Mouse (Mus musculus) midbrain, embryonic 11.5 days (tissue): ENCODE results near the gene 1190007I07Rik. TPM values are rescaled to one million over a fixed set of nuclear protein-coding genes. Genes with fewer than 3 reads are reported as not detected.
"Not testable (repeated sequence)": the region's sequence is repeated elsewhere in the genome, so short reads cannot be mapped to it uniquely, and the experiment has no call there.

Experiments
- ATAC-seq: fragments of 200-750 bp; cut with Nextera tagmentation; 2 replicates; pipeline ENCODE4 v1.8.0; 2017; ENCODE audit warnings: moderate TSS enrichment, moderate library complexity; ENCODE audit not compliant: low FRiP score
- DNase-seq: peaks from one replicate; pipeline ENCODE4 v3.0.0; 2015; ENCODE audit warnings: low spot score; ENCODE audit errors: missing footprints
- H3K27ac ChIP-seq: fragments of 300-500 bp; sonication (generic); 2 replicates; pipeline ENCODE4 v1.5.1; 2014; ENCODE audit warnings: low read depth, low read length
- H3K27me3 ChIP-seq: fragments of 300-500 bp; sonication (generic); 2 replicates; pipeline ENCODE4 v1.6.1; 2014; ENCODE audit warnings: mild to moderate bottlenecking, low read length, moderate library complexity, mixed read lengths; ENCODE audit not compliant: control insufficient read depth, insufficient read depth
- H3K36me3 ChIP-seq: fragments of 300-500 bp; sonication (generic); 2 replicates; pipeline ENCODE4 v1.6.1; 2014; ENCODE audit warnings: mild to moderate bottlenecking, low read length, moderate library complexity, mixed read lengths; ENCODE audit not compliant: control insufficient read depth, insufficient read depth
- H3K4me1 ChIP-seq: fragments of 300-500 bp; sonication (generic); 2 replicates; pipeline ENCODE4 v1.6.1; 2014; ENCODE audit warnings: low read length; ENCODE audit not compliant: control insufficient read depth, insufficient read depth
- H3K4me2 ChIP-seq: fragments of 300-500 bp; sonication (generic); 2 replicates; pipeline ENCODE4 v1.6.1; 2014; ENCODE audit warnings: mild to moderate bottlenecking, moderate library complexity
- H3K4me3 ChIP-seq: fragments of 300-500 bp; sonication (generic); 2 replicates; pipeline ENCODE4 v1.5.1; 2014; ENCODE audit warnings: low read depth, low read length
- H3K9ac ChIP-seq: fragments of 300-500 bp; sonication (generic); 2 replicates; pipeline ENCODE4 v1.6.1; 2014; ENCODE audit warnings: low read length
- H3K9me3 ChIP-seq: fragments of 300-500 bp; sonication (generic); 2 replicates; pipeline ENCODE4 v1.6.1; 2016; ENCODE audit warnings: low read length; ENCODE audit not compliant: control insufficient read depth
- WGBS: fragments of 180-500 bp; shearing (Covaris S2); extraction: QIAGEN DNeasy Blood & Tissue Kit; methylation state at CpG from one replicate; pipeline ENCODE4 v1.1.7; 2014; 5-methylcytosine and 5-hydroxymethylcytosine counted together
- polyA plus RNA-seq: library from polyadenylated mRNA; unstranded; fragments of >200 nt; fragmentation: Nextera tagmentation; extraction: Ambion mirVana; gene quantifications from 2 replicates; pipeline ENCODE4 v1.2.1, GENCODE M21; 2014

1190007I07Rik gene
- polyA plus RNA-seq, 1 experiment from 2014 or later, result 35.9 TPM

GRCm38 (mm10) chr10:82631133-82631532 lies 8.1 kb upstream of the 1190007I07Rik start:
- Histone ChIP-seq H3K27ac (no peak overlapping the region), H3K4me3 (peak overlapping the region; percentile 65; the same call in 1 of the 2 replicates), H3K27me3 (no peaks in the 10 kb centered on the region), H3K36me3 (peaks cover 6% of the 10 kb centered on the region; the same call in 1 of the 2 replicates), H3K4me1 (peaks cover 12% of the 10 kb centered on the region), H3K9ac (peak overlapping the region; percentile 86; the same call in 1 of the 2 replicates), H3K9me3 (no peaks in the 10 kb centered on the region; the same call in 1 of the 2 replicates), H3K4me2 (peak overlapping the region; percentile 67)
- 81% methylated on average over 7 of the region's 7 CpGs for WGBS
- DNase-seq, result no peak
- no peak for ATAC-seq

- no peaks in the 10 kb centered on the region for H3K27me3 ChIP-seq
- H3K9me3 ChIP-seq, result no peaks in the 10 kb centered on the region; the same call in 1 of the 2 replicates
- no peak for ATAC-seq
- 22% methylated on average over 7 of the region's 7 CpGs for WGBS
- peak; percentile 87 for DNase-seq
- H3K4me2 ChIP-seq, result peak overlapping the region; percentile 67
- no peak overlapping the region for H3K27ac ChIP-seq
- peaks cover 6% of the 10 kb centered on the region; the same call in 1 of the 2 replicates for H3K36me3 ChIP-seq
- H3K4me1 ChIP-seq, result peaks cover 12% of the 10 kb centered on the region
- H3K9ac ChIP-seq, result peak overlapping the region; percentile 86
- peak overlapping the region; percentile 65 for H3K4me3 ChIP-seq
Observed at GRCm38 (mm10) chr10:82630497-82630896, 7.5 kb upstream of the 1190007I07Rik start.

GRCm38 (mm10) chr10:82629586-82630255 lies 6.7 kb upstream of the 1190007I07Rik start, which contains the start of gene Tdg:
TSS of gene Tdg (plus strand) at chr10:82629828.
- Histone ChIP-seq H3K9ac (peak within 1 kb of the TSS; percentile 86), H3K4me1 (peaks cover 12% of the 10 kb centered on the region), H3K4me2 (peak within 1 kb of the TSS; percentile 88), H3K27ac (peak within 1 kb of the TSS; percentile 71), H3K4me3 (peak within 1 kb of the TSS; percentile 65)
- ATAC-seq, result peak; percentile 98
- peak; percentile 98 for DNase-seq
- not testable (repeated sequence) for H3K27me3 ChIP-seq, H3K9me3 ChIP-seq, H3K36me3 ChIP-seq
- under 1% methylated on average over 63 of the region's 78 CpGs for WGBS

- H3K9me3 ChIP-seq, result no peaks in the 10 kb centered on the region; the same call in 1 of the 2 replicates
- peak overlapping the region; percentile 71 for H3K27ac ChIP-seq
- H3K4me3 ChIP-seq, result peak overlapping the region; percentile 65
- DNase-seq (no peak), ATAC-seq (peak; percentile 66)
- no peaks in the 10 kb centered on the region for H3K27me3 ChIP-seq
- peaks cover 6% of the 10 kb centered on the region; the same call in 1 of the 2 replicates for H3K36me3 ChIP-seq
- WGBS, result 6% methylated on average over 11 of the region's 11 CpGs
- peak overlapping the region; percentile 88 for H3K4me2 ChIP-seq
- peaks cover 12% of the 10 kb centered on the region for H3K4me1 ChIP-seq
- peak overlapping the region; percentile 86 for H3K9ac ChIP-seq
Observed at GRCm38 (mm10) chr10:82629111-82629585, 6.1 kb upstream of the 1190007I07Rik start.

GRCm38 (mm10) chr10:82623553-82623932 lies 515 bp upstream of the 1190007I07Rik start:
- peak overlapping the region; percentile 52 for H3K4me2 ChIP-seq
- H3K9me3 ChIP-seq, H3K27me3 ChIP-seq, DNase-seq, H3K36me3 ChIP-seq, H3K4me1 ChIP-seq, ATAC-seq: not testable (repeated sequence)
- 6% methylated on average over 2 of the region's 2 CpGs for WGBS
- H3K9ac ChIP-seq, result peak overlapping the region; percentile 89
- peak overlapping the region; percentile 64 for H3K4me3 ChIP-seq
- peak overlapping the region; percentile 57 for H3K27ac ChIP-seq

- Histone ChIP-seq H3K36me3 (no peaks in the 10 kb centered on the region), H3K9ac (peak overlapping the region; percentile 89), H3K9me3 (no peaks in the 10 kb centered on the region), H3K4me3 (peak overlapping the region; percentile 64), H3K4me1 (peaks cover 4% of the 10 kb centered on the region; the same call in 1 of the 2 replicates), H3K27ac (no peak overlapping the region), H3K4me2 (peak overlapping the region; percentile 52), H3K27me3 (no peaks in the 10 kb centered on the region)
- 33% methylated on average over 9 of the region's 9 CpGs for WGBS
- ATAC-seq (peak; percentile 18; the same call in 1 of the 2 replicates), DNase-seq (no peak)
Observed at GRCm38 (mm10) chr10:82622235-82622634, 793 bp downstream of the 1190007I07Rik start.

DNA sequence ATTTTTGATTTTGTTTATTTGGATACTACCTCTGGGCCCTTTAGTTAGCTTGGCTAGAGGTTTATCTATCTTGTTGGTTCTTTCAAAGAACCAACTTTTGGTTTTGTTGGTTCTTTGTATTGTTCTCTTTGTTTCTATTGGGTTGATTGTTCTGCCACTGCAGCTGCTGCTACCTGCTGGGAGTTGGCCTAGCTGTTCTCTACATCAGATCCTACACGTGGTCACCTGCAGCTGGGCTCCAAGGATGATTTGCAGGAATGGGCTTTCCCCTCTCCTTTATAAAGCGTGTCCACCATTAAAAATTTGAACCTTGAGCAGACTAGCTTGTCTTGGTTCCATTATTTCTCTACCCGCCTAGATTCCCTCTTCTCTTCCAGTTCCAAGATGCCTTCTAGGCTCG lies 28.6 kb downstream of the 1190007I07Rik start:
- H3K4me1 ChIP-seq, H3K9me3 ChIP-seq, H3K9ac ChIP-seq, H3K36me3 ChIP-seq, H3K4me3 ChIP-seq, H3K27ac ChIP-seq, H3K4me2 ChIP-seq, H3K27me3 ChIP-seq, DNase-seq, ATAC-seq: not testable (repeated sequence)
- 64% methylated on average over 4 of the region's 4 CpGs for WGBS

DNA sequence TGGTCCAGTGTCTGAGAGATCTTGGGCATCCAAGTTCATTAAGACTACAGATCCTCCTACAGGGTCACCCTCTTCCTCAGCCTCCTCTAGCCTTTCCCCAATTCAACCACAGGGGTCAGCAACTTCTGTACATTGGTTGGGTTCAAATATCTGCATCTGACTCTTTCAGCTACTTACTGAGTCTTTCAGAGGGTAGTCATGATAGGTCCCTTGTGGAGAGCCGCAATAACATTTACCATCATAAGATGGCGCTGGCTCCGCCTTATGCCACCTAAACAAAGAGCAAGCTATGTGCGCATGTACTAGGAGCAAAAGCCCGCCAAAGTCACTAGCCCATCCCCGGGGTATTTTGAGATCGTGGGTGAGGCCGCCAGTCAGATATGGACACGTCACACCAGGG lies 33.4 kb downstream of the 1190007I07Rik start:
- H3K9me3 ChIP-seq, DNase-seq, H3K36me3 ChIP-seq, ATAC-seq, H3K4me3 ChIP-seq, H3K9ac ChIP-seq, H3K27ac ChIP-seq, H3K4me2 ChIP-seq, H3K4me1 ChIP-seq, H3K27me3 ChIP-seq: not testable (repeated sequence)
- 83% methylated on average over 9 of the region's 9 CpGs for WGBS

DNA sequence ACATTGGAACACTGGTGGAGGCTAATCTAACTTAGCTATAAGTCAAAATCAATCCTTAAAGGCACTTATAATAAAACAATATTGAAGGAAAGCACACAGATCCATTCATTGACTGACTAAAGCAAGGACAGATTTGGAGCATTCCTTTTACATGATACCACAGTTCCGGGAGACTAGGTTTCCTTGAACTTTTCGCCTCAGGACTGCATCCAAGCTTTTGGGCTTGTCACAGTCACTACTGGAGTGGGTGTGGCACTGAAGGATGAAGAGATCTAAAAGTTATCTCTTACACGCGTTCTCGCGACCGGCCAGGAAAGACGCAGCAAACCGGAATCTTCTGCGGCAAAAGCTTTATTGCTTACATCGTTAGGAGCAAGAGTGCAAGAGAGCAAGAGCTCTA lies 51.9 kb downstream of the 1190007I07Rik start:
- H3K4me3 ChIP-seq, ATAC-seq, H3K9ac ChIP-seq, H3K27me3 ChIP-seq, H3K9me3 ChIP-seq, H3K4me2 ChIP-seq, DNase-seq, H3K36me3 ChIP-seq, H3K4me1 ChIP-seq, H3K27ac ChIP-seq: not testable (repeated sequence)
- 94% methylated on average over 11 of the region's 11 CpGs for WGBS
